Mouse (Mus musculus) stomach, postnatal 0 days (tissue): Measurements from ENCODE around the gene Efna5. TPM values are rescaled to one million over a fixed set of nuclear protein-coding genes. Genes with fewer than 3 reads are reported as not detected.
A peak's percentile ranks its signal among the peaks of the same experiment; 100 is the strongest.

Experiments used
- ATAC-seq: fragments of 200-750 bp; cut with Nextera tagmentation; 2 replicates; pipeline ENCODE4 v1.8.0; 2017; ENCODE audit not compliant: low FRiP score, low TSS enrichment
- DNase-seq: peaks from one replicate; pipeline ENCODE4 v3.0.0-alpha.2; 2016; ENCODE audit warnings: low spot score
- H3K27ac ChIP-seq: fragments of 300-500 bp; sonication (generic); replicated peaks from 2 replicates; pipeline ENCODE4 v1.5.1; 2014; ENCODE audit warnings: mild to moderate bottlenecking, control low read depth
- H3K27me3 ChIP-seq: fragments of 300-500 bp; sonication (generic); 2 replicates; pipeline ENCODE4 v1.6.1; 2014; ENCODE audit warnings: low read length; ENCODE audit not compliant: control insufficient read depth, insufficient read depth
- H3K36me3 ChIP-seq: fragments of 300-500 bp; sonication (generic); 2 replicates; pipeline ENCODE4 v1.6.1; 2014; ENCODE audit warnings: low read length, mixed read lengths; ENCODE audit not compliant: control insufficient read depth, insufficient read depth
- H3K4me1 ChIP-seq: fragments of 300-500 bp; sonication (generic); replicated peaks from 2 replicates; pipeline ENCODE4 v1.6.1; 2014; ENCODE audit warnings: antibody characterized with exemption; ENCODE audit not compliant: control insufficient read depth, insufficient read depth
- H3K4me2 ChIP-seq: fragments of 300-500 bp; sonication (generic); replicated peaks from 2 replicates; pipeline ENCODE4 v1.6.1; 2014; ENCODE audit warnings: low read depth, mild to moderate bottlenecking, control low read depth, moderate library complexity
- H3K4me3 ChIP-seq: fragments of 300-500 bp; sonication (generic); 2 replicates; pipeline ENCODE4 v1.5.1; 2014; ENCODE audit warnings: low read depth, low read length, control low read depth
- H3K9ac ChIP-seq: fragments of 300-500 bp; sonication (generic); 2 replicates; pipeline ENCODE4 v1.6.1; 2014; ENCODE audit warnings: mild to moderate bottlenecking, low read length, control low read depth, mixed read lengths
- H3K9me3 ChIP-seq: fragments of 300-500 bp; sonication (generic); 2 replicates; pipeline ENCODE4 v1.6.1; 2016; ENCODE audit warnings: low read length; ENCODE audit not compliant: control insufficient read depth
- CTCF ChIP-seq: IDR thresholded peaks from 2 replicates; pipeline ENCODE4 v1.5.1; 2016; ENCODE audit warnings: antibody characterized with exemption, low read depth, mild to moderate bottlenecking, moderate library complexity
- EP300 ChIP-seq: optimal IDR thresholded peaks from 2 replicates; pipeline ENCODE3; 2016; ENCODE audit warnings: antibody characterized with exemption
- WGBS: fragments of 180-500 bp; shearing (Covaris S2); extraction: QIAGEN DNeasy Blood & Tissue Kit; methylation state at CpG from one replicate; pipeline ENCODE4 v1.1.7; 2014; 5-methylcytosine and 5-hydroxymethylcytosine counted together
- polyA plus RNA-seq: library from polyadenylated mRNA; unstranded; fragments of >200 nt; fragmentation: Nextera tagmentation; extraction: Ambion mirVana; gene quantifications from 2 replicates; pipeline ENCODE4 v1.2.1, GENCODE M21; 2015

The Efna5 gene
- polyA plus RNA-seq, 1 experiment from 2014 or later: 23.9 TPM

- no peak overlapping the region for H3K27ac ChIP-seq
- H3K36me3 ChIP-seq: no peaks in the 10 kb centered on the region
Measured at GRCm38 (mm10) chr17:62574499-62575265, 306.4 kb downstream of the Efna5 start.

GRCm38 (mm10) chr17:62570101-62570500, 311.0 kb downstream of the Efna5 start:
- no peak for ATAC-seq
- no peak for TF ChIP-seq CTCF
- Histone ChIP-seq H3K9ac (no peak overlapping the region), H3K36me3 (no peaks in the 10 kb centered on the region), H3K4me1 (no peaks in the 10 kb centered on the region), H3K27ac (no peak overlapping the region), H3K4me3 (no peak overlapping the region), H3K27me3 (no peaks in the 10 kb centered on the region), H3K4me2 (no peak overlapping the region), H3K9me3 (no peaks in the 10 kb centered on the region)
- no peak for DNase-seq
- 59% methylated on average over 1 of the region's 1 CpGs for WGBS

More at GRCm38 (mm10) chr17:62574499-62575265, 306.4 kb downstream of the Efna5 start:
- 72% methylated on average over 9 of the region's 9 CpGs for WGBS
- Histone ChIP-seq H3K4me2 (no peak overlapping the region), H3K9ac (no peak overlapping the region), H3K9me3 (no peaks in the 10 kb centered on the region), H3K27me3 (no peaks in the 10 kb centered on the region), H3K4me1 (no peaks in the 10 kb centered on the region), H3K4me3 (no peak overlapping the region)
- DNase-seq (no peak), ATAC-seq (no peak)
- TF ChIP-seq EP300 (no peak), CTCF (no peak)

- no peak for TF ChIP-seq CTCF
- no peak for TF ChIP-seq EP300
- Histone ChIP-seq H3K4me3 (no peak overlapping the region), H3K27ac (no peak overlapping the region), H3K9ac (no peak overlapping the region), H3K9me3 (no peaks in the 10 kb centered on the region), H3K27me3 (no peaks in the 10 kb centered on the region), H3K36me3 (no peaks in the 10 kb centered on the region), H3K4me2 (no peak overlapping the region), H3K4me1 (no peaks in the 10 kb centered on the region)
- 62% methylated on average over 4 of the region's 4 CpGs for WGBS
- no peak for DNase-seq
- no peak for ATAC-seq
Measured at GRCm38 (mm10) chr17:62568019-62568418, 313.1 kb downstream of the Efna5 start.

- no peaks in the 10 kb centered on the region for H3K36me3 ChIP-seq
- no peak overlapping the region for H3K4me3 ChIP-seq
- DNase-seq (no peak), ATAC-seq (no peak)
- no peak overlapping the region for H3K27ac ChIP-seq
- TF ChIP-seq CTCF: no peak
- TF ChIP-seq EP300: no peak
- no peaks in the 10 kb centered on the region for H3K9me3 ChIP-seq
- H3K4me1 ChIP-seq: no peaks in the 10 kb centered on the region
- WGBS: 59% methylated on average over 1 of the region's 1 CpGs
- H3K27me3 ChIP-seq: no peaks in the 10 kb centered on the region
- H3K9ac ChIP-seq: no peak overlapping the region
- H3K4me2 ChIP-seq: no peak overlapping the region
Measured at GRCm38 (mm10) chr17:62565632-62566031, 315.5 kb downstream of the Efna5 start.

GRCm38 (mm10) chr17:62562439-62562838, 318.7 kb downstream of the Efna5 start:
- ATAC-seq (peak; percentile 51; the same call in 1 of the 2 replicates), DNase-seq (no peak)
- Histone ChIP-seq H3K9me3 (no peaks in the 10 kb centered on the region), H3K4me2 (no peak overlapping the region), H3K36me3 (no peaks in the 10 kb centered on the region), H3K27me3 (no peaks in the 10 kb centered on the region), H3K27ac (no peak overlapping the region), H3K4me1 (no peaks in the 10 kb centered on the region), H3K9ac (no peak overlapping the region), H3K4me3 (no peak overlapping the region)
- 39% methylated on average over 7 of the region's 7 CpGs for WGBS
- TF ChIP-seq CTCF (no peak), EP300 (no peak)

- 49% methylated on average over 6 of the region's 6 CpGs for WGBS
- Histone ChIP-seq H3K27ac (no peak overlapping the region), H3K4me1 (no peaks in the 10 kb centered on the region), H3K36me3 (no peaks in the 10 kb centered on the region), H3K4me2 (no peak overlapping the region), H3K4me3 (no peak overlapping the region), H3K9me3 (no peaks in the 10 kb centered on the region), H3K27me3 (no peaks in the 10 kb centered on the region), H3K9ac (no peak overlapping the region)
- ATAC-seq: 0 out of 2 replicates have a peak, but pooled peaks have one; percentile 71
- TF ChIP-seq CTCF (no peak), EP300 (no peak)
- DNase-seq: peak; percentile 34
Measured at GRCm38 (mm10) chr17:62557215-62557614, 323.9 kb downstream of the Efna5 start.
